Mouse (Mus musculus): ENCODE measurements around the gene Pde7b. TPM values are rescaled to one million over a fixed set of nuclear protein-coding genes. Genes with fewer than 3 reads are reported as not detected.

Gene Pde7b
- polyA plus RNA-seq, 1 experiment from 2014 or later = 6.7 TPM

DNA sequence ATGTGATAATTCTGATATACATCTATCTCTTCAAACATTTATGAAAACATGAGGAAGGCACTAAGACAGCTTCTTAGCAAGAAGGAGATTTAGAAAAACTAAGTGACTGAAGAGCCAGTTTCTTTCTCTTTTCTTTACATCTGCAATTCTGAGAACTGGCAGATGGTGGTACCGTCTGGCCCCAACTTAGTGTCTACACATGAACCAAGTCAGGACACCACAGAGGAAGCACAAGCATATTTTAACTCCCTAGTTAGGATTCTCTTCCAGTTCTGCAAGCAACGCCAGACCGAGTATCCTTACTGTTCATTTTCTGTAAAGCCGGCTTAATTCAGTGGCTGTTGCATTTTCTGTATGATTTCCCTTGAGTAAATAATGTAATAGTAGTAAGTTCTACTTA, 138.9 kb downstream of the Pde7b start:
- Histone ChIP-seq H3K4me3 (no peak overlapping the region), H3K4me2 (no peak overlapping the region), H3K36me3 (no peaks in the 10 kb centered on the region), H3K27me3 (no peaks in the 10 kb centered on the region), H3K9me3 (replicated peaks) (no peaks in the 10 kb centered on the region), H3K27ac (no peak overlapping the region), H3K4me1 (replicated peaks) (peaks cover 3% of the 10 kb centered on the region), H3K9ac (no peak overlapping the region)
- 89% methylated on average over 4 of the region's 4 CpGs for WGBS
- no peak for ATAC-seq (replicated peaks; ENCODE audit: insufficient number of reproducible peaks, insufficient read depth, low FRiP score, low read depth)

DNA sequence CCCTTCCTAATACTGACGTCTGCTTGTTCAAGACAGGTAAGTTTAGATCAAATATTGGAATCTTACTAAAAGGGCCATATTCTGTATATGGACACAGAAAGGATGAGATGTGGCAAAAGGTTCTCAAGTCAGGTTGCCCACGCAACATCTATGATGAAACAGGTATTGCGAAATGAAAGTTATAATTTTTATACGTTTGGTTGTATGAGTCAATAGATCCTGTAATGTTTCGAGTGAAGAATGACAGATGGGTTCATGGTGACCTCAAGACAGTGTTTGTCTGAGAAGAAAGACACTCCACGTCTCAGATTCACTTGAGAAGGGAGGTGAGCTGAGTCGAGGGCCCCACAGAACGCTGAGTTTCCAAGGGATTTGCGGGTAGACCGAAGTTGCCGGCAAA, 149.9 kb downstream of the Pde7b start:
- no peaks in the 10 kb centered on the region for H3K9me3 ChIP-seq (replicated peaks)
- peaks cover 6% of the 10 kb centered on the region for H3K4me1 ChIP-seq (replicated peaks)
- H3K4me2 ChIP-seq = no peak overlapping the region
- no peak overlapping the region for H3K27ac ChIP-seq
- no peaks in the 10 kb centered on the region for H3K36me3 ChIP-seq
- no peaks in the 10 kb centered on the region for H3K27me3 ChIP-seq
- H3K9ac ChIP-seq = no peak overlapping the region
- WGBS = 93% methylated on average over 11 of the region's 11 CpGs
- no peak overlapping the region for H3K4me3 ChIP-seq
- ATAC-seq (replicated peaks; ENCODE audit: insufficient number of reproducible peaks, insufficient read depth, low FRiP score, low read depth) = no peak

DNA sequence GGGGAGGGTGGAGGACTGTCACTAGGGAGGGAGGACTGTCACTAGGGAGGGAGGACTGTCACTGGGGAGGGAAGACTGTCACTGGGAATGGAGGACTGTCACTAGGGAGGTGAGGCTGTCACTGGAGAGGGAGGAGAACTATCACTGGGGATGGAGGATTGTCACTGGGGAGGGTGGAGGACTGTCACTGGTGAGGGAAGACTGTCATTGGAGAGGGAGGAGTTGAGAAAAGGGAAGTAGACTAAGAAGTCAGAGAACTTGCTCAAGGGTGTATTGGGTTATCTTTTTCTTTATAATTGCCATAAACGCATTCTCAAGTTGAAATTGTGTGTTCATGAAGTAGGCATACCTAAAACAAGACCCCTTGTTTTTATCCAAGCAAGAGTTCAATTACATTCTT, 150.5 kb downstream of the Pde7b start:
- H3K27ac ChIP-seq = no peak overlapping the region
- H3K4me2 ChIP-seq = no peak overlapping the region
- no peaks in the 10 kb centered on the region for H3K36me3 ChIP-seq
- H3K4me3 ChIP-seq = no peak overlapping the region
- no peak for ATAC-seq (replicated peaks; ENCODE audit: insufficient number of reproducible peaks, insufficient read depth, low FRiP score, low read depth)
- H3K27me3 ChIP-seq = no peaks in the 10 kb centered on the region
- 89% methylated on average over 1 of the region's 1 CpGs for WGBS
- H3K4me1 ChIP-seq (replicated peaks) = peaks cover 6% of the 10 kb centered on the region
- no peaks in the 10 kb centered on the region for H3K9me3 ChIP-seq (replicated peaks)
- H3K9ac ChIP-seq = no peak overlapping the region

DNA sequence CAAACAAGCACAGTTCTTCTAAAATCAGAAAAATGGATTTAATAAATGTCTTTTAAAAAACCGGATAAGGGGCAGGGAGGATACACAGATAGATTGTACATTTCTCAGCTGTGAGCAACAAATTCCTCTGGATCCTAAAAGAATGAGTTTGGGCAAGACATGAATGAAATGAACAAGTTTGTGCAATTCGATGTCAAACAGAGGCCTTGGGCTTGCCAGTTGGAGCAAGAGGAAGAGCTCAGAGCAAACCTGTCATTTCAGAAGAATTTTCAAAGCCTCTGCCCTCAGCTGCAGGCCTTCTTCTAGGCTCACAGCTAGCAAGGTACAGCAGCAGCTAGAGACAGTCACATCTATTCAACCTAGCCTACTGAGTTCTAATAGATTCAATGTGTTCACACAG, 153.4 kb downstream of the Pde7b start:
- Histone ChIP-seq H3K36me3 (no peaks in the 10 kb centered on the region), H3K4me1 (replicated peaks) (peaks cover 12% of the 10 kb centered on the region), H3K4me3 (no peak overlapping the region), H3K9ac (no peak overlapping the region), H3K4me2 (no peak overlapping the region), H3K27ac (no peak overlapping the region), H3K27me3 (no peaks in the 10 kb centered on the region), H3K9me3 (replicated peaks) (no peaks in the 10 kb centered on the region)
- ATAC-seq (replicated peaks; ENCODE audit: insufficient number of reproducible peaks, insufficient read depth, low FRiP score, low read depth) = no peak
- 69% methylated on average over 2 of the region's 2 CpGs for WGBS

DNA sequence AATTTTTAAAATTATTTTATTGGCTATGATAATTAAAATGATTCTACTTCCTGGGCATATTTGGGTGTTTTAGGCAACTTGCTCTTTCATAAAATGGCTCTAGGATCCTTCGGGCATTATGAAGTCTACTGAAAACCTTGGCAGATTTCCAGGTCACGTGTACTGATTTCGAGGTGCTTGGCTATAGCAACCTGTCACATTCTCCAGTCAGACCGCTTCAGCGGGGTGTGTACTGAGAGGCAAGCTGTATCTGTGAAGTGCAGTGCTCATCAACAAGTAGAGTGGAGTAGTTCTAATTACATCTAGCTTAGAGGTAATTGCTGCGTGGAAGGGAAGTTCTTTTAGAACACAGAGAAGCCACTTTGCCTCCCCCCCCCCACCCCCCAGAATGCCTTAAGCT, 156.2 kb downstream of the Pde7b start:
- WGBS = 42% methylated on average over 6 of the region's 6 CpGs
- Histone ChIP-seq H3K4me3 (no peak overlapping the region), H3K9me3 (replicated peaks) (no peaks in the 10 kb centered on the region), H3K4me2 (no peak overlapping the region), H3K9ac (no peak overlapping the region), H3K27me3 (no peaks in the 10 kb centered on the region), H3K27ac (0 out of 2 replicates have a peak overlapping the region, but pooled peaks have one; percentile 11), H3K4me1 (replicated peaks) (peaks cover 12% of the 10 kb centered on the region), H3K36me3 (no peaks in the 10 kb centered on the region)
- ATAC-seq (replicated peaks; ENCODE audit: insufficient number of reproducible peaks, insufficient read depth, low FRiP score, low read depth) = peak; percentile 70; the same call in 1 of the 2 replicates

DNA sequence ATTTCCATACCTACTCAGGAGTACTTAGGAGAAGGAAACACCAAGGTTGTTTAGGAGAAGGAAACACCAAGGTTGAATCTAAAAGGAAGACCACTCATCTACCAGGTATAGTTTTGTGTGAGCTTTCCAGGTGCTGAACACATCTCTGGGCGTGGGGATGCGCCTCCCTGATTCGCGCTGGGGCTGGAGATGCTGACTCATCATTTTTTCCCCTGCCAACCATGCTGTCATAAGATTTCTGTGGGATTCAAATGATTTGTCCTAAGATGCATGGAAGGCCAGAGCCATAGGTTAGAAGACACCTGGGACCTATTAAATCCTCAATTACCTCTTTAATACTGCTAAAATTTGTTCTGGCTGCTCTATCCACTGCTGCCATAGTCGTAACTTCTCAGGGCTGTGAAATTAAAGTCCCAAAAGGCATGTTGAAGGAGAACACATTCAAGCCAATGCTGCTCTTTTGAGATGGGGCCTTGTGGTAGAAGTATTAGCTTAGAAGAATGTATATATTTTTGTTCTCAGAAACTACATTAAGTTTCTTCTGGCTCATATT, 157.1 kb downstream of the Pde7b start:
- H3K27me3 ChIP-seq = no peaks in the 10 kb centered on the region
- WGBS = 93% methylated on average over 5 of the region's 5 CpGs
- no peaks in the 10 kb centered on the region for H3K36me3 ChIP-seq
- no peak overlapping the region for H3K4me3 ChIP-seq
- H3K4me2 ChIP-seq = no peak overlapping the region
- H3K9ac ChIP-seq = no peak overlapping the region
- no peak for ATAC-seq (replicated peaks; ENCODE audit: insufficient number of reproducible peaks, insufficient read depth, low FRiP score, low read depth)
- no peak overlapping the region for H3K27ac ChIP-seq
- H3K9me3 ChIP-seq (replicated peaks) = no peaks in the 10 kb centered on the region
- H3K4me1 ChIP-seq (replicated peaks) = peaks cover 12% of the 10 kb centered on the region

DNA sequence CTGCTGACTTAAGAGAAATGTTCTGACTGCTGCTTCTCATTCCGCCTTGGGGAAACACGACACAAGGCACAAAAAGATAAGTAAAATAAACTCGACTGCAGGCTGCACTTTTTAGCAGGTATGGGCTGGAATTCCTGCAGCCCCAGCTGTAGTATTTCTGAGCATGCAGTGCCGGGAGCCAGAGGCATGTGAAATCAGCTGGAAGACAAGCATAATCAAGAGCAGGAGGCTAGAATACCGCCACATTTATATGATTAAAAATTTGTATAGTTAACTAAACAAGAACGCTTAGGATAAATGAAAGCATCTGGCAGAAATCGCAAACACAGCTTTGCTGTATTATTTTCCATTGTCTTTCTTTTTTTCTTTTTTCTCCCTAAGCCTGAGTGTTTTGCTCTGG, 168.4 kb downstream of the Pde7b start:
- 0 out of 2 replicates have a peak overlapping the region, but pooled peaks have one; percentile 1 for H3K27ac ChIP-seq
- ATAC-seq (replicated peaks; ENCODE audit: insufficient number of reproducible peaks, insufficient read depth, low FRiP score, low read depth) = no peak
- H3K9me3 ChIP-seq (replicated peaks) = no peaks in the 10 kb centered on the region
- WGBS = 36% methylated on average over 7 of the region's 7 CpGs
- H3K27me3 ChIP-seq = no peaks in the 10 kb centered on the region
- H3K36me3 ChIP-seq = no peaks in the 10 kb centered on the region
- peaks cover 9% of the 10 kb centered on the region; the same call in 1 of the 2 replicates for H3K4me1 ChIP-seq (replicated peaks)
- 0 out of 2 replicates have a peak overlapping the region, but pooled peaks have one; percentile 15 for H3K4me2 ChIP-seq
- H3K4me3 ChIP-seq = no peak overlapping the region
- no peak overlapping the region for H3K9ac ChIP-seq

DNA sequence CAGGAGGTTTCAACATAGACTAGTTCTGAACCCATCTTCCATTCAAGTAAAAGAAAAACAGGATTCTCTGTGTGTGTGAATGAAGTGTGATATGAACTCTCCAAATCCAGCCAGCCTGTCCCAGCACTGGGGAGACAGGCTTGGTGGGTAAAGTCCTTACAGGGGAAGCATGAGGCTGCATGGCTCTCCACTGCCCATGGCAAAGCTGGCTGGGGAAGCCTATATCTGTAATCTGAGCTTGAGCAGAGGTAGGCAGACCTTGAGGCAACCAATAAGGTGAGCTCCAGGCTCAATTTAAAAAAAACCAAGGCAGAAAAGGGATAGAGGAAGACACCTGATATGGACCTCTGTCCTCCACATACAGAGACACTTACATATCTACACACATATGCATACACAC, 173.5 kb downstream of the Pde7b start:
- Histone ChIP-seq H3K27ac (peak overlapping the region; percentile 47), H3K9ac (no peak overlapping the region), H3K36me3 (no peaks in the 10 kb centered on the region), H3K27me3 (no peaks in the 10 kb centered on the region), H3K4me1 (replicated peaks) (peaks cover 30% of the 10 kb centered on the region), H3K4me2 (no peak overlapping the region), H3K9me3 (replicated peaks) (no peaks in the 10 kb centered on the region), H3K4me3 (no peak overlapping the region)
- no peak for ATAC-seq (replicated peaks; ENCODE audit: insufficient number of reproducible peaks, insufficient read depth, low FRiP score, low read depth)

DNA sequence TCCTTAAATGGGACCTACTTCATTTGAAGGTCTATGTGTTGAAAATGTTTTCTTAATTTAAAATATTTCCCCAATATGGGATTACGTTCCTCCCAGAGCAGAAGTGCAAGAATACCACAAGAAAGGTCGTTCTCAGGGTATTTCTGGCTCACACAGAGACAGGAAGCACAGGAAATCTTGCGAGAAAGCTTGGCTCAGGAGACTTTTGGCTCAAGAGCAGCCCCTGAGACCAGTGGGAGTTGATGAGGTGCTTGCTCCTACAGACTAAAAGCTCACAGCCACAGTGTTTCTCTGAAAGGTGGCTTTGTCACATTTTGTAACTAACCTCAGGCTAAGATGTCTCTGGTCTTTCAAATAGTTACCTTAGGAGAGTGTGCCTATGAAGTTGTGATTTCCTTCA, 174.1 kb downstream of the Pde7b start:
- ATAC-seq (replicated peaks; ENCODE audit: insufficient number of reproducible peaks, insufficient read depth, low FRiP score, low read depth) = no peak
- Histone ChIP-seq H3K36me3 (no peaks in the 10 kb centered on the region), H3K4me3 (no peak overlapping the region), H3K9ac (no peak overlapping the region), H3K4me1 (replicated peaks) (peaks cover 30% of the 10 kb centered on the region), H3K27me3 (no peaks in the 10 kb centered on the region), H3K27ac (peak overlapping the region; percentile 47), H3K9me3 (replicated peaks) (no peaks in the 10 kb centered on the region), H3K4me2 (no peak overlapping the region)
- WGBS = 41% methylated on average over 3 of the region's 3 CpGs

DNA sequence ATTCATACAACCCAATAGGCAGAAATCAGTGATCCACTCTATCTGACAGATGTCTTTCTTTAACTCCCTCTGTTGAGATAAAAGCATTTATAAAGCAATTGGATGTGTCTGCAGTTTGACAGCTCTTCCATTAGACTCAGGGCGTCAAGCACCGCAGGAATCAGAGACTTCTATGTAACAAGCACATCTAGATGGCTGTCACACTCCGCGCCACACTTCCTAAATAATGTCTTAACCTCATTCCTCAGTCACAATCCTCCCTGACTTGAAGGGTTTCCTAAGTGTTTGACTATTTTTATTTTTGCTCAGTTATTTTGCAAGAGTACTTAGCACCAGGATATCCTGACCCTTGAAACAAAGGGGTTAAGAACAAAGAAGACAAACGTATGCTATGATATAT, 174.7 kb downstream of the Pde7b start:
- Histone ChIP-seq H3K4me1 (replicated peaks) (peaks cover 30% of the 10 kb centered on the region), H3K36me3 (no peaks in the 10 kb centered on the region), H3K4me3 (no peak overlapping the region), H3K9me3 (replicated peaks) (no peaks in the 10 kb centered on the region), H3K4me2 (no peak overlapping the region), H3K27me3 (no peaks in the 10 kb centered on the region), H3K27ac (peak overlapping the region; percentile 47), H3K9ac (no peak overlapping the region)
- 59% methylated on average over 5 of the region's 5 CpGs for WGBS
- no peak for ATAC-seq (replicated peaks; ENCODE audit: insufficient number of reproducible peaks, insufficient read depth, low FRiP score, low read depth)

DNA sequence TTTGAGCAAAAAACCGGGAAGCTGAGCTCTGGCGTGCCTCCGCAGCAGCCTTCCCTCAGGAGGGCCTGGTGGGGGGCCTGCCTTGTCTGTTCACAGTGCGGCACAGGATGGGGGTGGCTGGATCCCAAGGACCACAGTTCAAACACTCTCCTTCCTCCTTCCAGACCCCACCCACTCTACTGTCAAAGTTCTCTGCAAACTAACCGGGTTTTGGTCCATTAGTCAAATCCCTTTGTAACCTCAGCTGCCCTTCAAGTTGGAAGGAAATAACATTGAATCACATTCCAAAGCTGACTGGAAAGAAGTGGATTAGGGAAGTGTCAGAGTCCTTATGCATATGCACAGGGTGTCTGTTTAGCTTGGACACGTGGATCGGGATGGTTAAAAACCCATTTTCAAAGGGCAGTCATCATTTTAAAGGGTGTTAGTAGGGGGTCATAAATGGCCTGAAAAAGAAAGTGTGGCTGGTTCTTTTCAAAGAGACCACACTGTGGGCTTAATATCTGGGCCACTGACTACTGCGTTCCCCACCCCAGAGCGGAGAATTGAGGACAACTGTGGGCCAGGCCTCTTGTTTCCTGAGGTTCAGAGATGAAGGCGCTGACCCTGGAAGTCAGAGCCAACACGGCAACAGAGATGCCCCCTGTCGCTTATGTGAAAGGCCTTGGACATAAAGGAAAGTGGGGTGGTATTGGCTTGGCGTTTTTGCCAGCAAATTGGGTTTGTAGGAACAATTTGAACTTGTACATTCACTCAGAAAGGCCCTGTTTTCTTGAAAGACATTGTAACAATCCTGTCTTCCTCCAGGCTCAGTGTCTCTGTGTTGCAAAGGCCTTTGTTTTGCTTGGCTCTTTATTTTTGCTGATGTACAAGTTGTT, 175.8 kb downstream of the Pde7b start:
- ATAC-seq (replicated peaks; ENCODE audit: insufficient number of reproducible peaks, insufficient read depth, low FRiP score, low read depth) = 0 out of 2 replicates have a peak, but pooled peaks have one; percentile 56
- 44% methylated on average over 13 of the region's 13 CpGs for WGBS
- no peaks in the 10 kb centered on the region for H3K36me3 ChIP-seq
- peak overlapping the region; percentile 76 for H3K4me2 ChIP-seq
- H3K4me3 ChIP-seq = peak overlapping the region; percentile 49
- H3K27ac ChIP-seq = peak overlapping the region; percentile 77
- H3K9ac ChIP-seq = peak overlapping the region; percentile 45; the same call in 1 of the 2 replicates
- no peaks in the 10 kb centered on the region for H3K27me3 ChIP-seq
- H3K9me3 ChIP-seq (replicated peaks) = no peaks in the 10 kb centered on the region
- peaks cover 30% of the 10 kb centered on the region for H3K4me1 ChIP-seq (replicated peaks)

Data from heart, embryonic 15.5 days (tissue).